In the genomic region with DNA sequence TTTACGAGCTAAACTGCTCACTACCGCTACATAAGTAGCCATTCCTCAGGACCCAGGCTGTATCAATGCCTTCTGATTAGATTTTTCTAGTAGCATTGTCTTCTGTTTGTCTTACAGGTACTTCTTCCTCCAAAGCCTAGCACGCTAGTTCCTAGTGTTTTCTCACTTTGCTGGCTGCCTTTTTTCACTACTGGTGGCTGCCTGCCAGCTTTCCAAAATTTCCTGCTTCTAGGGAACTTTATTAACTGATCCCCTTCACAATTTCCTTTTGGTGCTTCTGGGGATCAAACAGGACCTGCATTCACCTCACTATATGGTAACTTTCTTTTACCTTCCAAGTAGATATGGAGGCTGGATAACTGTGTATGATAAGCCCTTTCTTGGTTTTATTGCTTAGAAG, we compare ENCODE assay signal across 8 mouse cellular contexts. TPM values are rescaled to one million over a fixed set of nuclear protein-coding genes. Genes with fewer than 3 reads are reported as not detected.
DNase-seq lines count a peak whose midpoint lies in the region; ATAC-seq and TF ChIP-seq lines count a peak whose summit lies in the region.

No protein-coding gene starts in this region.

- H3K9ac ChIP-seq in forebrain, postnatal 0 days, result peak overlapping the region; percentile 82; the same call in 1 of the 2 replicates
- peak overlapping the region; percentile 97 for H3K9ac ChIP-seq in liver, embryonic 11.5 days (ENCODE audit: low read depth, low read length)

- H3K27me3 ChIP-seq in C2C12 (ENCODE audit: control insufficient read depth, insufficient read depth, insufficient read length), result no peaks in the 10 kb centered on the region
- H3K27me3 ChIP-seq in forebrain, postnatal 0 days (ENCODE audit: insufficient read depth, low read length), result no peaks in the 10 kb centered on the region
- no peaks in the 10 kb centered on the region for H3K27me3 ChIP-seq in liver, embryonic 11.5 days (replicated peaks; ENCODE audit: control insufficient read depth, insufficient read depth, low read length)

- 52% methylated on average over 3 of the region's 3 CpGs for WGBS in forebrain, postnatal 0 days
- WGBS in liver, embryonic 11.5 days, result 41% methylated on average over 3 of the region's 3 CpGs

- H3ac ChIP-seq in C2C12 (ENCODE audit: control insufficient read depth, insufficient read length, low read depth), result peak overlapping the region; percentile 1

- peak; percentile 24 for DNase-seq in 3T3-L1 (ENCODE audit: low read depth, low spot score)
- no peak for DNase-seq in forebrain, postnatal 0 days
- no peak for DNase-seq in liver, embryonic 11.5 days (ENCODE audit: low spot score)
- DNase-seq in ovary, adult 18-20 months (ENCODE audit: low spot score), result no peak
- DNase-seq in embryo, embryonic 9.5 days (ENCODE audit: extremely low spot score), result no peak
- DNase-seq in left cerebral cortex, adult 9 months (ENCODE audit: low spot score in 2 of 2), result no peak
- no peak for DNase-seq in adrenal gland, postnatal 4 days (ENCODE audit: low spot score in 2 of 2)

- H3K79me2 ChIP-seq in C2C12 (ENCODE audit: control insufficient read depth, insufficient read depth), result peaks cover 83% of the 10 kb centered on the region

- no peak for ATAC-seq in forebrain, postnatal 0 days
- ATAC-seq in liver, embryonic 11.5 days (replicated peaks; ENCODE audit: low FRiP score), result no peak

- TF ChIP-seq CTCF in C2C12 (IDR thresholded peaks at IDR 0.05; ENCODE audit: control insufficient read depth, insufficient read depth, insufficient read length), result no peak
- no peak for TF ChIP-seq CTCF in forebrain, postnatal 0 days (IDR thresholded peaks at IDR 0.05; ENCODE audit: low read depth)

- peaks cover 66% of the 10 kb centered on the region for H3K36me3 ChIP-seq in C2C12 (ENCODE audit: control insufficient read depth, insufficient read depth)
- peaks cover 30% of the 10 kb centered on the region for H3K36me3 ChIP-seq in forebrain, postnatal 0 days (ENCODE audit: insufficient read depth)
- peaks cover 20% of the 10 kb centered on the region; the same call in 1 of the 2 replicates for H3K36me3 ChIP-seq in liver, embryonic 11.5 days (ENCODE audit: control insufficient read depth, insufficient read depth, low read length)

- H3K4me3 ChIP-seq in C2C12 (ENCODE audit: insufficient read depth, poor library complexity, severe bottlenecking), result peak overlapping the region; percentile 100
- peak overlapping the region; percentile 78 for H3K4me3 ChIP-seq in forebrain, postnatal 0 days (ENCODE audit: low read depth, low read length)
- peak overlapping the region; percentile 98 for H3K4me3 ChIP-seq in liver, embryonic 11.5 days (ENCODE audit: low read depth, low read length)

- peak overlapping the region; percentile 75 for H3K4me2 ChIP-seq in forebrain, postnatal 0 days (ENCODE audit: low read depth)
- peak overlapping the region; percentile 87 for H3K4me2 ChIP-seq in liver, embryonic 11.5 days

- H3K79me3 ChIP-seq in C2C12 (ENCODE audit: low read depth), result peaks cover 61% of the 10 kb centered on the region

- H3K27ac ChIP-seq in forebrain, postnatal 0 days (ENCODE audit: low read depth, low read length), result no peak overlapping the region
- no peak overlapping the region for H3K27ac ChIP-seq in liver, embryonic 11.5 days (ENCODE audit: low read depth, low read length)

- no peaks in the 10 kb centered on the region for H3K9me3 ChIP-seq in forebrain, postnatal 0 days (ENCODE audit: low read length)
- H3K9me3 ChIP-seq in liver, embryonic 11.5 days (ENCODE audit: control insufficient read depth, low read length), result no peaks in the 10 kb centered on the region

- H3K4me1 ChIP-seq in forebrain, postnatal 0 days (ENCODE audit: insufficient read depth), result peaks cover 11% of the 10 kb centered on the region
- peaks cover 25% of the 10 kb centered on the region for H3K4me1 ChIP-seq in liver, embryonic 11.5 days (replicated peaks; ENCODE audit: control insufficient read depth, insufficient read depth, low read length)

TF ChIP-seq in C2C12, 6 proteins besides CTCF, POLR2A, EP300 and RAD21:
- no peak for TF ChIP-seq MYOG (IDR thresholded peaks at IDR 0.05; ENCODE audit: control insufficient read depth, extremely low read depth, insufficient read length)
- TF ChIP-seq CEBPB (IDR thresholded peaks at IDR 0.05; ENCODE audit: low read depth), result no peak
- no peak for TF ChIP-seq FOSL1 (IDR thresholded peaks at IDR 0.05; ENCODE audit: insufficient read depth, low read length, poor library complexity, severe bottlenecking)
- TF ChIP-seq USF1 (IDR thresholded peaks at IDR 0.05; ENCODE audit: low read depth), result no peak
- no peak for TF ChIP-seq MAX (IDR thresholded peaks at IDR 0.05)
- TF ChIP-seq MYOD1 (IDR thresholded peaks at IDR 0.05; ENCODE audit: control insufficient read depth, insufficient read length, low read depth), result no peak

RNA-seq across cellular contexts. Expression of gene Ganab, which starts 1.2 kb away (rescaled TPM):
- polyA plus RNA-seq in C2C12 (2012; fragmentation: generic; extraction: Trizol), result 117 TPM
- 67.7 and 96.7 TPM in 2 replicates for total RNA-seq in forebrain, postnatal 0 days (2014; rRNA removed)
- polyA plus RNA-seq in forebrain, postnatal 0 days (2015; fragmentation: Nextera tagmentation; extraction: Ambion mirVana), result 47.0 and 54.0 TPM in 2 replicates
- 91.8 and 106 TPM in 2 replicates for polyA plus RNA-seq in liver, embryonic 11.5 days (2014; fragmentation: Nextera tagmentation; extraction: Ambion mirVana)
- total RNA-seq in adrenal gland, postnatal 4 days (2021), result 100 to 1,000 TPM; 183 to 194 TPM

RNA-seq across cellular contexts. Expression of gene Ints5, which starts 6.3 kb away (rescaled TPM):
- polyA plus RNA-seq in C2C12 (2012; fragmentation: generic; extraction: Trizol), result 48.0 TPM
- total RNA-seq in forebrain, postnatal 0 days (2014; rRNA removed), result 26.1 and 29.9 TPM in 2 replicates
- 23.6 and 26.8 TPM in 2 replicates for polyA plus RNA-seq in forebrain, postnatal 0 days (2015; fragmentation: Nextera tagmentation; extraction: Ambion mirVana)
- polyA plus RNA-seq in liver, embryonic 11.5 days (2014; fragmentation: Nextera tagmentation; extraction: Ambion mirVana), result 47.8 and 52.4 TPM in 2 replicates
- 10 to 100 TPM; 29.6 to 30.9 TPM for total RNA-seq in adrenal gland, postnatal 4 days (2021)

RNA-seq across cellular contexts. Expression of gene Gm49416, which starts 10.4 kb away (rescaled TPM):
- polyA plus RNA-seq in C2C12 (2012; fragmentation: generic; extraction: Trizol), result 0.61 TPM
- total RNA-seq in forebrain, postnatal 0 days (2014; rRNA removed), result 0.95 TPM in 1 of 2 replicates, not detected in the other
- polyA plus RNA-seq in forebrain, postnatal 0 days (2015; fragmentation: Nextera tagmentation; extraction: Ambion mirVana), result 1.4 TPM in 1 of 2 replicates, not detected in the other
- polyA plus RNA-seq in liver, embryonic 11.5 days (2014; fragmentation: Nextera tagmentation; extraction: Ambion mirVana), result not detected in 2 replicates
- total RNA-seq in adrenal gland, postnatal 4 days (2021), result 1 to 10 TPM; 2.8 to 3.3 TPM

RNA-seq across cellular contexts. Expression of gene 1810009A15Rik, which starts 10.4 kb away (rescaled TPM):
- 175 TPM for polyA plus RNA-seq in C2C12 (2012; fragmentation: generic; extraction: Trizol)
- total RNA-seq in forebrain, postnatal 0 days (2014; rRNA removed), result 26.0 and 37.5 TPM in 2 replicates
- polyA plus RNA-seq in forebrain, postnatal 0 days (2015; fragmentation: Nextera tagmentation; extraction: Ambion mirVana), result 31.9 and 45.7 TPM in 2 replicates
- 163 and 171 TPM in 2 replicates for polyA plus RNA-seq in liver, embryonic 11.5 days (2014; fragmentation: Nextera tagmentation; extraction: Ambion mirVana)
- total RNA-seq in adrenal gland, postnatal 4 days (2021), result 10 to 100 TPM; 36.7 to 37.7 TPM

RNA-seq across cellular contexts. Expression of gene Gm49403, which starts 15.3 kb away (rescaled TPM):
- polyA plus RNA-seq in C2C12 (2012; fragmentation: generic; extraction: Trizol), result not detected
- total RNA-seq in forebrain, postnatal 0 days (2014; rRNA removed), result not detected in 2 replicates
- polyA plus RNA-seq in forebrain, postnatal 0 days (2015; fragmentation: Nextera tagmentation; extraction: Ambion mirVana), result not detected in 2 replicates
- polyA plus RNA-seq in liver, embryonic 11.5 days (2014; fragmentation: Nextera tagmentation; extraction: Ambion mirVana), result not detected in 2 replicates
- total RNA-seq in adrenal gland, postnatal 4 days (2021), result not detected
